Mouse (Mus musculus) adipocyte (in vitro differentiated cells): Measurements from ENCODE around the gene Bmp2k.

ENCODE experiments used
- DNase-seq: peaks from one replicate; pipeline ENCODE4 v3.0.0-alpha.2; 2016; ENCODE audit warnings: low spot score

Bmp2k gene

GRCm38 (mm10) chr5:97108333-97108732 is 110.8 kb downstream of the Bmp2k start:
- DNase-seq: peak; percentile 19

- DNase-seq: no peak
Measured at GRCm38 (mm10) chr5:97110133-97110532, 112.6 kb downstream of the Bmp2k start.

DNA sequence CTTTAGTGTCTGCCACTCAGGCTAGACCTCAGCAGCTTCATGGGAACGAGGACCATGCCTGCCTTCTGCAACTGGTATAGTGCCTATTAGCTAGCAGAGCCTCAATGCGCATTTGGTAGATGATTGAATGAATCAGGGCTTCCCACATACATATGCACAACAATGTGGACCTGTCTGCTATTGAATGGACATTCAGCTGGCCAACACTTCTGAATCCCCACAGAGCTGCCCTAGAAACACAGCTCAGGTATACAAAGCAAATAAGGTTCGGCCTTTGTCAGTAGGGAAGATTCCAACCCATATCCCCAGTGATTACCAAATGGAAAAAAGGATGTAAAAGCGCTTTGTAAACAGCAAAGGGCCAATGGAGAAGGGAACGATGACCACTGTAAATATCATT is 113.2 kb downstream of the Bmp2k start:
- no peak for DNase-seq

- peak; percentile 86 for DNase-seq
Measured at GRCm38 (mm10) chr5:97111207-97111910, 113.9 kb downstream of the Bmp2k start, which contains the start of gene Paqr3. Paqr3 (minus strand) TSS chr5:97111596.

GRCm38 (mm10) chr5:97124977-97125376 is 127.5 kb downstream of the Bmp2k start:
- no peak for DNase-seq

DNA sequence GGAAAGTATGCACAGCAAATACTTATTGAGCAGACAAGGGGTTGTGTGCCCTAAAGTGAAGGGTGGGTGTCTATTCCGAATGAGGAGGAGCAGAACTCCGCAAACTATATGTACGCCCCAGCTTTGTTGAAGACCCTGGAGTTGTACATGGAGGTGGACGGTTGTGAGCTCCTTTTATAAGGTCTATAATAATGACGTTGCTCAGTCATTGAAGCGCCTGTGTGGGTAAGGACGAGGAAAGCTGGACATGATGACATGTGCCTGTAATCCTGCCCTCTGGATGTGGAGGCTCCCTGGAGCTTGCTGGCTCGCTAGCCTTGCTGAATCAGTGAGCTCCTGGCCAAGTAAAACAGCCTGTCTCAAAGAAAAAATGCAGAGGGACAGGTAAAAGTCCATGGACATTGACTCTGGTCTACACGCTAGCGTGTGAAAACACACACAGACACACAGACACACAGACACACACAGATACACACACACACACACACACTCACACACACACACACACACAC is 128.0 kb downstream of the Bmp2k start:
- DNase-seq: peak; percentile 52

DNA sequence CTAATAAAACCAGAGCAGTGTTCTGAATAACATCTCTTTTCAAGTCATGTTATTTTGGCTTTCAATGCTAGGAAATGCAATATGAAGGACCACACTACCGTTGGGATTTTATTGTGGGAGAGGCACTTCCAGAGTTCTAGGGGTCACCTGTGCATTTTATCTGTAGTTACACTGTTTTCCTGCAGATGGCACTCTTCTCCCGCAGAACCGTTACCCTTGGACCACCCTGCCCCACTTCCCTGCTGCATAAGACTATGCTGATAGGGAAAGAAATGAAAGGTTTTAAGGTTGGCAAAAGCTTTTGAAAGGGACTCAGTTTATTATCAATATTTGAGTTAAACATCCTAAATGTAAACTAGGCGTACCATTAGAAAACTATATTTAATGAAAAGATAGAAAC is 128.5 kb downstream of the Bmp2k start:
- DNase-seq: peak; percentile 39

DNA sequence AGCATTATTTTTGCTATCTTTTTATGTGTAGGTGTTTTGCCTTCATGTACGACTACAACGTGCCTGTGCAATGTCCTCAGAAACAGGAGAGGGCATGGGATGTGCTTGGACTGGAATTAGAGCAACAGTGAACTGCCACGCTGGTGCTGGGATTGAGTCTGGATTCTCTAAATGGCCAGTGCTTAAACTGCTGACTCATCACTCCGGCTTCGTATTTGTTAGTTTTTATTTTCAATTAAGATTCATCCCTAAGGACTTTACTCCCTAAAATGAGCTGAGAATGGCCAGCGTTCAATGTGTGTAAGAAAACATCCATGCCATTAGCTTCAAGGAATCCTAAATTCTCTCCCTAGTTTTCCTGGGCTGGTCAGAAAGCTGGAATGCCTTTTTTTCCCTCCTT is 129.8 kb downstream of the Bmp2k start:
- DNase-seq: no peak

DNA sequence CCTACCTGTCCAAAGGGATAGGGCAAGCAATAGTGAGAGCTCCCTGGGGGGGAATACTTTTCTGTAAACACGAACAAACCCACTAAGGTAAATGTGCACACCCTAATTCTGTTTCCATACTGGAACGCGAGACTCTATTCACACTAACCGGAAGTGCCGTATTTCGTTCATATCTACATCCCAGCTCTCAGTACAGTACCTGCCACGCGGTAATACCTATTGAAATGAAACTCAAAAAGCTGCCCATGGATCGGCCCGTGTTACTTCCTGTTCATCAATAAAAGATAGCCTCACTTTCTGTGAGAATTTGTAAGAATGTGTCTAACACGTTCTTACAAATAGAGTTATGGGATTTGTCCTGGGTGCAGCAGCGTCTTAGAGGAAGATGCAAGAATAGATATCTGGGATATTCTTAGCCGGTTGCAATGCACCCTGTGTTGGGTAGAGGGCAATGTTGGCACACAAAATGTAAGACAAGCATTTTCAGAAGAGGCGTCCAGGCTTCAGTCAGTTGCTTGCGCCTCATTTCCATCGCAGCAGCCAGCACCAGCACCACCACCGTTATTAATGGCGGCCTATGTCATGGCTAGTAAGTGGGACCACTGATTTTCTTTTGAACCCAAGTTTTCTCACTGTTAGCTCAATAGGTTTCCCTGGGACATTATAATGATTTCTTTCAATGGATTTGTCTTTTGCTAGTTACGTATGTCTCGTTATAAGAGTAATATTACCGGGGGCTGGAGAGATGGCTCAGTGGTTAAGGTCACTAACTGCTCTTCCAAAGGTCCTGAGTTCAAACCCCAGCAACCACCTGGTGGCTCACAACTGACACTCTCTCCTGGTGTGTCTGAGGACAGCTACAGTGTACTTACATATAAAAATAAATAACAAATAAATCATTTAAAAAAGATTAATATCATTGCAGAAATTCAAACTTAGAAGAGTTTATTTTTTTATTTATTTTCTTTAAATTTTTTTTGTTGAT is 131.0 kb downstream of the Bmp2k start:
- peak; percentile 80 for DNase-seq

GRCm38 (mm10) chr5:97129589-97129988 is 132.1 kb downstream of the Bmp2k start:
- no peak for DNase-seq

DNA sequence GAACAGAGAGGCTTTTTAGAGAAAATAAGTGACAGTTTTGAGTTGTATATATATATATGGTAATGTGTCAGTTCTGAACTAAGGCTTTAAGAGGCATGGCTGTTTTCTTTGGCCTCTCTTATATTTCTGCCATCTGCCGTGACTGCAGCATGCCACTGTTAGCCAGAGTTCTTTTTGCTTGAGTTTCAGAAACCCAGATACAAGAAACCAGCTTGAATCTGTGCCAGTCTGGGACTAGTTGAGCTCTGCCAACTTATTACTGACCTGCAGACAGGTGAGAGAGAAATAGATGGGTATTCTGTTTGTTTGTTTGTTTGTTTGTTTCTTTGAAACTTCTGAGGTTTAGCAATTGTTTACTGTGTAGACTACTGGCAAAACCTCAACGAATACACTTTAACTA is 137.8 kb downstream of the Bmp2k start:
- DNase-seq: no peak
